In genomic region chr7:63899925-63900324, GRCm38 (mm10) we compare ENCODE assay signal across 19 mouse cellular contexts. TPM values are rescaled to one million over a fixed set of nuclear protein-coding genes. Genes with fewer than 3 reads are reported as not detected.
"Had no signal": no experiment of that assay in that cellular context is flagged by ENCODE, and none has a peak within 500 bp of the region (broad histone marks: within the 10 kb centered on the region; RNA-seq: fewer than 3 reads in every experiment).

No protein-coding gene starts in this region.

- H3K4me3 ChIP-seq: kidney, embryonic 15.5 days; limb, embryonic 13.5 days; liver, embryonic 12.5 days; midbrain, embryonic 12.5 days; neural tube, embryonic 15.5 days had no signal

- H3K4me2 ChIP-seq: kidney, embryonic 15.5 days; limb, embryonic 13.5 days; liver, embryonic 12.5 days; lung, embryonic 14.5 days; midbrain, embryonic 12.5 days; neural tube, embryonic 15.5 days had no signal

- H3K27me3 ChIP-seq: kidney, embryonic 15.5 days; limb, embryonic 13.5 days; midbrain, embryonic 12.5 days; neural tube, embryonic 15.5 days had no signal

- H3K9me3 ChIP-seq: kidney, embryonic 15.5 days; limb, embryonic 13.5 days; liver, embryonic 12.5 days; midbrain, embryonic 12.5 days; neural tube, embryonic 15.5 days had no signal

- DNase-seq: kidney, adult 2 months; kidney, postnatal 14 days; layer of hippocampus, postnatal 36 days; lung, embryonic 14.5 days; right cerebral cortex, adult 18-20 months; right cerebral cortex, postnatal 25 days had no signal

- H3K27ac ChIP-seq: kidney, embryonic 15.5 days; limb, embryonic 13.5 days; liver, embryonic 12.5 days; midbrain, embryonic 12.5 days; neural tube, embryonic 15.5 days had no signal

- H3K9ac ChIP-seq: kidney, embryonic 15.5 days; limb, embryonic 13.5 days; liver, embryonic 12.5 days; lung, embryonic 14.5 days; midbrain, embryonic 12.5 days; neural tube, embryonic 15.5 days had no signal

- H3K36me3 ChIP-seq: kidney, embryonic 15.5 days; limb, embryonic 13.5 days; liver, embryonic 12.5 days; midbrain, embryonic 12.5 days; neural tube, embryonic 15.5 days had no signal

- ATAC-seq: intestine, embryonic 16.5 days; liver, embryonic 12.5 days; midbrain, embryonic 16.5 days had no signal

RNA-seq across cellular contexts. Expression of gene E030018B13Rik, which starts 16.7 kb away (rescaled TPM):
- total RNA-seq: layer of hippocampus, postnatal 36 days; left cerebral cortex, postnatal 36 days; megakaryocyte-erythroid progenitor cell, adult 5-6 weeks had no signal
- polyA plus RNA-seq: intestine, embryonic 16.5 days; kidney, adult 2 months; kidney, embryonic 15.5 days; large intestine, adult 2 months; liver, embryonic 12.5 days; liver, embryonic 16.5 days; midbrain, embryonic 12.5 days; midbrain, embryonic 16.5 days; neural tube, embryonic 15.5 days; small intestine, adult 2 months; stomach, embryonic 16.5 days had no signal
